Mouse (Mus musculus) midbrain, embryonic 11.5 days (tissue): ENCODE data around the gene Wdr95. TPM values are rescaled to one million over a fixed set of nuclear protein-coding genes. Genes with fewer than 3 reads are reported as not detected.
"Not testable (repeated sequence)": the region's sequence is repeated elsewhere in the genome, so short reads cannot be mapped to it uniquely, and the experiment has no call there.

Source experiments
- ATAC-seq: fragments of 200-750 bp; cut with Nextera tagmentation; 2 replicates; pipeline ENCODE4 v1.8.0; 2017; ENCODE audit warnings: moderate TSS enrichment, moderate library complexity; ENCODE audit not compliant: low FRiP score
- DNase-seq: peaks from one replicate; pipeline ENCODE4 v3.0.0; 2015; ENCODE audit warnings: low spot score; ENCODE audit errors: missing footprints
- H3K27ac ChIP-seq: fragments of 300-500 bp; sonication (generic); 2 replicates; pipeline ENCODE4 v1.5.1; 2014; ENCODE audit warnings: low read depth, low read length
- H3K27me3 ChIP-seq: fragments of 300-500 bp; sonication (generic); 2 replicates; pipeline ENCODE4 v1.6.1; 2014; ENCODE audit warnings: mild to moderate bottlenecking, low read length, moderate library complexity, mixed read lengths; ENCODE audit not compliant: control insufficient read depth, insufficient read depth
- H3K36me3 ChIP-seq: fragments of 300-500 bp; sonication (generic); 2 replicates; pipeline ENCODE4 v1.6.1; 2014; ENCODE audit warnings: mild to moderate bottlenecking, low read length, moderate library complexity, mixed read lengths; ENCODE audit not compliant: control insufficient read depth, insufficient read depth
- H3K4me1 ChIP-seq: fragments of 300-500 bp; sonication (generic); 2 replicates; pipeline ENCODE4 v1.6.1; 2014; ENCODE audit warnings: low read length; ENCODE audit not compliant: control insufficient read depth, insufficient read depth
- H3K4me2 ChIP-seq: fragments of 300-500 bp; sonication (generic); 2 replicates; pipeline ENCODE4 v1.6.1; 2014; ENCODE audit warnings: mild to moderate bottlenecking, moderate library complexity
- H3K4me3 ChIP-seq: fragments of 300-500 bp; sonication (generic); 2 replicates; pipeline ENCODE4 v1.5.1; 2014; ENCODE audit warnings: low read depth, low read length
- H3K9ac ChIP-seq: fragments of 300-500 bp; sonication (generic); 2 replicates; pipeline ENCODE4 v1.6.1; 2014; ENCODE audit warnings: low read length
- H3K9me3 ChIP-seq: fragments of 300-500 bp; sonication (generic); 2 replicates; pipeline ENCODE4 v1.6.1; 2016; ENCODE audit warnings: low read length; ENCODE audit not compliant: control insufficient read depth
- WGBS: fragments of 180-500 bp; shearing (Covaris S2); extraction: QIAGEN DNeasy Blood & Tissue Kit; methylation state at CpG from one replicate; pipeline ENCODE4 v1.1.7; 2014; 5-methylcytosine and 5-hydroxymethylcytosine counted together
- polyA plus RNA-seq: library from polyadenylated mRNA; unstranded; fragments of >200 nt; fragmentation: Nextera tagmentation; extraction: Ambion mirVana; gene quantifications from 2 replicates; pipeline ENCODE4 v1.2.1, GENCODE M21; 2014

Gene Wdr95
- polyA plus RNA-seq, 1 experiment from 2014 or later, result 0.08 TPM

DNA sequence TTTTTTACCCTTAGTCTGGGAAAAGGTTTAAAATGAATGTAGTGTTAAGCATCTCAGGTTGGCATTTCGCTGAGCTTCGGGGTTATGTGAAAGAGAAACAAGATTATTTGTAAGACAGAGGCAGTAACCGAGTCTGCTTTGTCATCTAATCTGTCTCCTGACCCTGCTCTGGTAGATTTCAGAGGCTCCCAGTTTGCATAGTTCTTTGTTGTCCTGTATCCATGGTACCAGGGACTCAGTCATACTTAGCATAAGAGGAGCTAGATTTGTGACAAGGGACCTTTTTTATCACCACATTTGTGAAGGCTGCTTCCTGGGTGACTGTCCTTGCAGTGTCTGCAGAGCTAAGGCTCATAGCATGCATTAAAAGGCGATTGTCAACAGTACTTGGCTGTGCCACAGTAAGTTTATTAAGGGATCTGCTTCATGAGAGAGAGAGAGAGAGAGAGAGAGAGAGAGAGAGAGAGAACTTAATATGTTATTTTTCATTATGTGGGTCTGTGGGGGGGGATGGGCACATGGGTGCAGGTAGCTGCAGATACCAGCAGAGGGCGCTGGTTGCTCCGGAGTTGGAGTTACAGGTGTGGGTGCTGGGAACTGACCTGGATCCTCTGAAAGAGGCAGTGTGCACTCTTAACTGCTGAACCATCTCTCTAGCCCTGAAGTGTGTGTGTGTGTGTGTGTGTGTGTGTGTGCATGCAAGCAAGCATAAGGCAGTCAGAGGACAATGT is 3.3 kb upstream of the Wdr95 start:
- Histone ChIP-seq H3K4me2 (peak overlapping the region; percentile 35; the same call in 1 of the 2 replicates), H3K9ac (peak overlapping the region; percentile 1; the same call in 1 of the 2 replicates), H3K4me3 (no peak overlapping the region), H3K36me3 (no peaks in the 10 kb centered on the region), H3K27me3 (no peaks in the 10 kb centered on the region), H3K4me1 (peaks cover 25% of the 10 kb centered on the region), H3K27ac (no peak overlapping the region), H3K9me3 (no peaks in the 10 kb centered on the region)
- DNase-seq (peak; percentile 90), ATAC-seq (peak; percentile 53)
- WGBS, result 45% methylated on average over 6 of the region's 6 CpGs

DNA sequence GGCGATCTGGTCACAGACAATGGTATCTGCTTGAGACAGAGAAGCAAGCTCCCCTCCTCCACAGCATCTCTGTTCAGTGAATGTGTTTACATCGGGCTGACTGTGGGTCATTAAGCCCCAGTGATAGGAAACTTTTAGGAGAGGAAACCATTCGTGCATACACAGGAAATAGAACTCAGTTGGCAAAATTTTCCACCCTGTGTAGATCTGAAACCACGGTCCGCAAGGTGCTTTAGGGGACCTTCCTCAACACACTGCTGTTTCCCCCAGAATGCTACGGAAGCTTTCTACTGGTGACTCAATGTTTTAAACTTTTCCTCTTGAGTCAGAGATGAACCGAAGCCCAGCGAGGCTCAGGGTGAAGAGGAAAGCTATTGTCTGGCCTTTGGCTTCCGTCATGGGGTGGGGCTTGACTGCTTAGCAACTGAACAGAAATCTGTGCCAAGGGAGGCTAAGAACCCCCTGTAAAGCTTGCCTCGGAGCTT is 2.0 kb upstream of the Wdr95 start:
- no peaks in the 10 kb centered on the region for H3K27me3 ChIP-seq
- DNase-seq (peak; percentile 78), ATAC-seq (no peak)
- WGBS, result 56% methylated on average over 10 of the region's 10 CpGs
- H3K4me3 ChIP-seq, result no peak overlapping the region
- no peaks in the 10 kb centered on the region for H3K9me3 ChIP-seq
- no peak overlapping the region for H3K4me2 ChIP-seq
- peaks cover 25% of the 10 kb centered on the region for H3K4me1 ChIP-seq
- H3K9ac ChIP-seq, result no peak overlapping the region
- H3K36me3 ChIP-seq, result no peaks in the 10 kb centered on the region
- no peak overlapping the region for H3K27ac ChIP-seq

DNA sequence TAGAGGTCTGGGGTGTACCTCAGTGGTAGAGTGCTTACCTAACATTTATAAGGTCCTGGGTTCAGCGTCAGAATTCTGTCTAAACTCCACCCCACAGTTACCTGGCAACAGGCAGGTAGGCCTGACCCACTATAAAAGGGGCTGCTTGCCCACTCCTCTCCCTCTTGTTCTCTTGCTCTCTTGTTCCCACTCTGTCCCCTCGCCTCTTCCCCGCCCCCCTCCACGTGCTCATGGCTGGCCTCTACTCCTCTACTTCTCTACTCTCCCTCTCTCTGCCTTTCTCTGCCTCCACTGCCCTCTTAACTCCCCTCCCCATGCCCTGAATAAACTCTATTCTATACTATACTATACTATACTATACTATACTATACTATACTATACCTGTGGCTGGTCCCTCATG is 1.2 kb upstream of the Wdr95 start:
- not testable (repeated sequence) for H3K4me2 ChIP-seq

DNA sequence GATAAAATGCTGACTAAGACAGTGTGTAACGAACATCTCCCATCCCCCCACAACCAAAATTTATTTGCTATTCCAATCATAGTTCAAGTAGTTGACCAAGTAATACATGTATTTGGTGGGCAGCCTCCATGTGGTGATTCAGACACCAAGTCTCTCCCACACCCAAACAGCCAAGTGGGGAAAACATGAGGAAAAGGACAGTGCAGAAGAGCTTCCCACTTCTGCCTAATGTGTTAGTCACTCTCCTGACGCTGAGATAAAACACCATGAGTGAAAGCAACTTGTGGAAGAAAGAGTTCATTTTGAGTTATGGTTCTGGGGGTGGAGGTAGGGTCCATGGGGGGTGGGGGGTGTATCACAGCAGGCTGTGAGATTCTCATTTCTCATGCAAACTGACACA is 5.4 kb downstream of the Wdr95 start:
- no peak overlapping the region for H3K27ac ChIP-seq
- H3K4me3 ChIP-seq, result no peak overlapping the region
- no peak overlapping the region for H3K4me2 ChIP-seq
- DNase-seq (peak; percentile 56), ATAC-seq (no peak)
- no peak overlapping the region for H3K9ac ChIP-seq
- WGBS, result 88% methylated on average over 2 of the region's 2 CpGs
- no peaks in the 10 kb centered on the region for H3K4me1 ChIP-seq
- H3K36me3 ChIP-seq, result no peaks in the 10 kb centered on the region
- no peaks in the 10 kb centered on the region for H3K27me3 ChIP-seq
- no peaks in the 10 kb centered on the region for H3K9me3 ChIP-seq

More for the DNA sequence above, 1.2 kb upstream of the Wdr95 start:
- H3K4me1 ChIP-seq, result peaks cover 25% of the 10 kb centered on the region
- H3K27me3 ChIP-seq, H3K4me3 ChIP-seq, H3K9ac ChIP-seq, ATAC-seq, H3K27ac ChIP-seq, H3K9me3 ChIP-seq, H3K36me3 ChIP-seq: not testable (repeated sequence)
- WGBS, result 76% methylated on average over 4 of the region's 4 CpGs
- peak; percentile 69 for DNase-seq

DNA sequence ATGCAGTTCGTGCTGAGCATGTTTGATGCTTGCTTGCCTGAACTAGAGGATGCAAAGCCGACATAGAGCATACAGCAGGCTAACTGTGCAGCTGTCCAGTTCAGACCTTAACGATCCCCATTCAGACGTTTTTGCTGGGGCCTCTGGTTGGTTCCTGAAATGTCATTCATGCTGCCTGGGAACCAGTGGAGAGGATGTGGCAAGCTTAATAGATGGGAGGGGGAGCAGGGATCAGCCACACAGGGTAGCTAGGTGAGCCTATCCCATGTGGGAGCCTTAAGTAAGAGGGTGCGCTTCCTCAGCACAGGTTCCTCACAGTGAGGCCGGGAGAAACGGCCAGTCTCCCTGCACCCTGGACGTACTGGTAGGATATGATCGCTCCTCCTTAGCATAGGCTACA is 7.5 kb downstream of the Wdr95 start:
- 77% methylated on average over 9 of the region's 9 CpGs for WGBS
- DNase-seq (no peak), ATAC-seq (no peak)
- Histone ChIP-seq H3K9me3 (no peaks in the 10 kb centered on the region), H3K4me2 (no peak overlapping the region), H3K4me3 (no peak overlapping the region), H3K36me3 (no peaks in the 10 kb centered on the region), H3K27me3 (no peaks in the 10 kb centered on the region), H3K4me1 (no peaks in the 10 kb centered on the region), H3K27ac (no peak overlapping the region), H3K9ac (no peak overlapping the region)

DNA sequence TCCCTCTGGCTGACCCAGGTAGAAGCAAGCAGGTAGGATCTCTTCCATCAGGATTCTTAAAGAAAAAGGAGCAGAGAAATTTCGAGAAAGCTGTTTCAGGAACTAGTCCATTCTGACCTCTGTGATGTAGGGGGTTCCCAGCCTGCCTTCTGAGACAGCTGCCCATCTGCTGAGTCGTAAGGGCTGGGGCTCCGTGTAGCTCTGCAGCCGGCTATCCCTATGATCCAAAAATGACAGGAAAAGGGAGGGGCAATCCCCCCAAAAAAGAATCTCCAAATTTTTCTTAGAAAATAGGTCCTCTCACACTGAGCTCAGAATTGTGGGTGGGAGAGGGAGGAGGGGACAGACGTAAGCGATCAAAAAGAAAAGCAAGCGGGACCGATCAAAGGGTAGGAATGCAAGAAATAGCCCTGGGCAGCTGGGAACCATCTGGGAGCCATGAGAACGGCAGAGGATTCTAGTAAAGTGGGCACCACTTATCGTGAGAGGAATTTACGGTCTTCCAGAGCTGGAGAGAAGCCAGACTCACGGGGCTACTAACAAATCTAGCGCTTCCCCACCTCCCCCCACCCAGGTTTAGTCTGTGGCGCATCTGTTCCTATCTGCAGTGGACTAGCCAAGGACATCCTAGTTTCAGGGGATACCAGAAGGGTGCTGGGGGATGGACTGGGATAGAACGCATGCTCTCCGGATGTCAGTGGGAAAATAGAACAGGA is 9.5 kb downstream of the Wdr95 start:
- DNase-seq, result peak; percentile 88
- Histone ChIP-seq H3K9me3 (no peaks in the 10 kb centered on the region), H3K4me1 (no peaks in the 10 kb centered on the region), H3K27me3 (no peaks in the 10 kb centered on the region), H3K9ac (no peak overlapping the region), H3K27ac (no peak overlapping the region), H3K4me3 (no peak overlapping the region), H3K36me3 (no peaks in the 10 kb centered on the region), H3K4me2 (no peak overlapping the region)
- WGBS, result 66% methylated on average over 16 of the region's 16 CpGs
- peak; percentile 42; the same call in 1 of the 2 replicates for ATAC-seq

DNA sequence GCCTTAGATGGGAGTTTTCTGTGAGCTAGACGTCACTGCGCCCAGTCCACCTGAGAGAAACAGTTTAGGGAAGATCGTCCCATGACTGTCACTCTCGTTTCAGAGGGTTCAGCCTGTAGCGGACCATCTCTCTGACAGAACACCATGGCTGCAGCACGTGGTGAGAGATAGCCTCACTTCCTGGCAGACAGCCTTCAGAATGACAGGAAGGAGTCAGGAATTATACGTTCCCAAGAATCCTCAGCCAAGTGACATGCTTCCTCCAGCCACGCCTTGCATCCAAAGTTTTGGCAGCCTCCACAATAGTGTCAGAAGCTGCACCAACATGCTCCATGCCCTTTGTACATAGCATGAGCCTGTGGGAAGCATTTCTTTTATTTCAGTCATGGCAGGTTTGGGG is 10.1 kb downstream of the Wdr95 start:
- 80% methylated on average over 8 of the region's 8 CpGs for WGBS
- no peak overlapping the region for H3K9ac ChIP-seq
- DNase-seq (peak; percentile 56), ATAC-seq (no peak)
- no peak overlapping the region for H3K4me3 ChIP-seq
- H3K27me3 ChIP-seq, result no peaks in the 10 kb centered on the region
- no peaks in the 10 kb centered on the region for H3K4me1 ChIP-seq
- H3K4me2 ChIP-seq, result no peak overlapping the region
- no peak overlapping the region for H3K27ac ChIP-seq
- H3K9me3 ChIP-seq, result no peaks in the 10 kb centered on the region
- H3K36me3 ChIP-seq, result no peaks in the 10 kb centered on the region

DNA sequence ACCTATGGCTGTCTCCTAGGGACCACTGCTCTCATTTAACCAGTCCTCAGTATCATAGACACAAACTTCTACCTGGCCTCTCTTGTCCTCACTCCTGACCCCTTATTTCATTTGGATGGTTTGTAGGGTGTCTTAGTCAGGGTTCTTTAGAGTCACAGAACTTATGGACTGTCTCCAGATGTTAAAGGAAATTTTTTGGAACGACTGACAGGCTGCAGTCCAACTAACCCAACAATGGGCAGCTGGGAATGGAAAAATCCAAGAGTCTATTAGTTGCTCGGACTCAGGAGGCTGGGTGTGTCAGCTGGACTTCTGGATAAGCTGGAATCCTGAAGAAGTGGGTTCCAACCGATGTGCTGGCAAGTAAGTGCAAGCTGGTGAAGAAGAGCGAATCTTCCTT is 10.6 kb downstream of the Wdr95 start:
- Histone ChIP-seq H3K4me1 (no peaks in the 10 kb centered on the region), H3K27ac (no peak overlapping the region), H3K4me3 (no peak overlapping the region), H3K36me3 (no peaks in the 10 kb centered on the region), H3K9ac (no peak overlapping the region), H3K9me3 (no peaks in the 10 kb centered on the region), H3K27me3 (no peaks in the 10 kb centered on the region), H3K4me2 (no peak overlapping the region)
- no peak for ATAC-seq
- WGBS, result 82% methylated on average over 4 of the region's 4 CpGs
- DNase-seq, result peak; percentile 35

DNA sequence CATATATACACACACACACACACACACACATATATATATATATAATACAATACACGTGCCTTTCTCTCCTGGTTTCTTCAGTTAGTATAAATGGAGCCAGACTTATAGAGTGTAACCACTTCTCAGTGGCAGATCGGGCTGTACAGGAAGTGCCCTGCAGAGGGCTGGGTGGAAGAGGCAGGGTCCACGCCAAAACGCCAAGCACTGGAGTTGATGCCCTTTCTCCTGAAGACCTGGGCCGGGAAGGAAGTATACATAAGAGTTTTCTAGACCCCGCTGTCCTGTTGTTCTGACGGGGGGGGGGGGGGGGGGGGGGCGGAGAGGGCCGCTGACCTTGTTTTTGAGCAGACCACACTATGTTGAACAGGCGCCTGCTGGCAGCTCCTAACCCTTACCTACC is 22.7 kb downstream of the Wdr95 start:
- WGBS, result 63% methylated on average over 7 of the region's 10 CpGs
- Histone ChIP-seq H3K9me3 (no peaks in the 10 kb centered on the region), H3K36me3 (no peaks in the 10 kb centered on the region), H3K4me1 (no peaks in the 10 kb centered on the region), H3K27ac (no peak overlapping the region), H3K9ac (no peak overlapping the region), H3K27me3 (no peaks in the 10 kb centered on the region), H3K4me3 (no peak overlapping the region), H3K4me2 (no peak overlapping the region)
- DNase-seq (peak; percentile 79), ATAC-seq (no peak)
